Mouse (Mus musculus) forebrain, embryonic 12.5 days (tissue): Measurements from ENCODE around the gene Ncoa6. TPM values are rescaled to one million over a fixed set of nuclear protein-coding genes. Genes with fewer than 3 reads are reported as not detected.

ENCODE experiments used
- ATAC-seq: fragments of 200-750 bp; cut with Nextera tagmentation; 2 replicates; pipeline ENCODE4 v1.8.0; 2017; ENCODE audit warnings: moderate TSS enrichment; ENCODE audit not compliant: low FRiP score
- H3K27ac ChIP-seq: fragments of 300-500 bp; sonication (generic); 2 replicates; pipeline ENCODE4 v1.5.1; 2016; ENCODE audit warnings: mild to moderate bottlenecking
- H3K27me3 ChIP-seq: fragments of 300-500 bp; sonication (generic); 2 replicates; pipeline ENCODE4 v1.6.1; 2016; ENCODE audit warnings: mild to moderate bottlenecking
- H3K36me3 ChIP-seq: fragments of 300-500 bp; sonication (generic); replicated peaks from 2 replicates; pipeline ENCODE4 v1.6.1; 2016; ENCODE audit warnings: mild to moderate bottlenecking
- H3K4me1 ChIP-seq: fragments of 300-500 bp; sonication (generic); 2 replicates; pipeline ENCODE4 v1.6.1; 2016
- H3K4me2 ChIP-seq: fragments of 300-500 bp; sonication (generic); 2 replicates; pipeline ENCODE4 v1.6.1; 2016; ENCODE audit warnings: mild to moderate bottlenecking, moderate library complexity
- H3K4me3 ChIP-seq: fragments of 300-500 bp; sonication (generic); replicated peaks from 2 replicates; pipeline ENCODE4 v1.5.1; 2016; ENCODE audit warnings: mild to moderate bottlenecking
- H3K9ac ChIP-seq: fragments of 300-500 bp; sonication (generic); 2 replicates; pipeline ENCODE4 v1.6.1; 2016; ENCODE audit warnings: mild to moderate bottlenecking
- H3K9me3 ChIP-seq: fragments of 300-500 bp; sonication (generic); 2 replicates; pipeline ENCODE4 v1.6.1; 2016
- WGBS: fragments of 180-500 bp; shearing (Covaris S2); methylation state at CpG from one replicate; pipeline ENCODE4 v1.1.7; 2016; 5-methylcytosine and 5-hydroxymethylcytosine counted together
- polyA plus RNA-seq: library from polyadenylated mRNA; unstranded; fragments of >200 nt; fragmentation: Nextera tagmentation; extraction: Ambion mirVana; gene quantifications from 2 replicates; pipeline ENCODE4 v1.2.1, GENCODE M21; 2016

The Ncoa6 gene
- 37.8 and 38.3 TPM in 2 replicates for polyA plus RNA-seq

- H3K4me1 ChIP-seq = peaks cover 26% of the 10 kb centered on the region
- ATAC-seq = peak; percentile 89
- H3K4me2 ChIP-seq = peak within 1 kb of the TSS; percentile 88
- H3K9me3 ChIP-seq = no peaks in the 10 kb centered on the region
- H3K36me3 ChIP-seq = no peaks in the 10 kb centered on the region
- H3K27ac ChIP-seq = peak within 1 kb of the TSS; percentile 89
- H3K9ac ChIP-seq = peak within 1 kb of the TSS; percentile 99
- no peaks in the 10 kb centered on the region for H3K27me3 ChIP-seq
- WGBS = under 1% methylated on average over 27 of the region's 72 CpGs
- H3K4me3 ChIP-seq = peak within 1 kb of the TSS; percentile 95
These were observed at the start of gene Ncoa6 for GRCm38 (mm10) chr2:155473570-155474088. Ncoa6 (minus strand) TSS chr2:155473894.

GRCm38 (mm10) chr2:155518531-155519270 lies 45.0 kb upstream of the Ncoa6 start:
- H3K9ac ChIP-seq = peak overlapping the region; percentile 64
- H3K9me3 ChIP-seq = no peaks in the 10 kb centered on the region
- peak overlapping the region; percentile 67 for H3K4me3 ChIP-seq
- 26% methylated on average over 18 of the region's 18 CpGs for WGBS
- peaks cover 28% of the 10 kb centered on the region for H3K4me1 ChIP-seq
- peaks cover 5% of the 10 kb centered on the region; the same call in 1 of the 2 replicates for H3K27me3 ChIP-seq
- H3K4me2 ChIP-seq = peak overlapping the region; percentile 79
- H3K27ac ChIP-seq = peak overlapping the region; percentile 81
- ATAC-seq = no peak
- no peaks in the 10 kb centered on the region for H3K36me3 ChIP-seq

- H3K4me3 ChIP-seq = peak within 1 kb of the TSS; percentile 67
- peaks cover 5% of the 10 kb centered on the region; the same call in 1 of the 2 replicates for H3K27me3 ChIP-seq
- H3K9ac ChIP-seq = peak within 1 kb of the TSS; percentile 64
- 3% methylated on average over 69 of the region's 70 CpGs for WGBS
- peaks cover 37% of the 10 kb centered on the region for H3K4me1 ChIP-seq
- no peaks in the 10 kb centered on the region for H3K9me3 ChIP-seq
- H3K4me2 ChIP-seq = peak within 1 kb of the TSS; percentile 79
- ATAC-seq = peak; percentile 98
- H3K27ac ChIP-seq = peak within 1 kb of the TSS; percentile 81
- no peaks in the 10 kb centered on the region for H3K36me3 ChIP-seq
These were observed 44.0 kb upstream of the Ncoa6 start, which contains the start of the genes Acss2 and Ggt7 for GRCm38 (mm10) chr2:155517455-155518423. Acss2 (plus strand) TSS chr2:155517948. Ggt7 (minus strand) TSS chr2:155518237.

- H3K4me1 ChIP-seq = peaks cover 42% of the 10 kb centered on the region
- H3K9me3 ChIP-seq = no peaks in the 10 kb centered on the region
- H3K36me3 ChIP-seq = no peaks in the 10 kb centered on the region
- WGBS = 5% methylated on average over 1 of the region's 1 CpGs
- H3K4me2 ChIP-seq = no peak overlapping the region
- H3K4me3 ChIP-seq = no peak overlapping the region
- H3K27me3 ChIP-seq = peaks cover 5% of the 10 kb centered on the region; the same call in 1 of the 2 replicates
- ATAC-seq = no peak
- H3K9ac ChIP-seq = no peak overlapping the region; the same call in 1 of the 2 replicates
- H3K27ac ChIP-seq = no peak overlapping the region
These were observed 42.2 kb upstream of the Ncoa6 start for GRCm38 (mm10) chr2:155515941-155516340.

- no peaks in the 10 kb centered on the region for H3K36me3 ChIP-seq
- WGBS = 0% methylated on average over 23 of the region's 23 CpGs
- peak overlapping the region; percentile 83 for H3K4me2 ChIP-seq
- peaks cover 42% of the 10 kb centered on the region for H3K4me1 ChIP-seq
- no peaks in the 10 kb centered on the region for H3K9me3 ChIP-seq
- H3K27ac ChIP-seq = peak overlapping the region; percentile 44; the same call in 1 of the 2 replicates
- peak; percentile 60 for ATAC-seq
- H3K9ac ChIP-seq = peak overlapping the region; percentile 75
- peaks cover 5% of the 10 kb centered on the region; the same call in 1 of the 2 replicates for H3K27me3 ChIP-seq
- peak overlapping the region; percentile 55 for H3K4me3 ChIP-seq
These were observed 41.0 kb upstream of the Ncoa6 start for GRCm38 (mm10) chr2:155514666-155515065.

- 68% methylated on average over 5 of the region's 5 CpGs for WGBS
- Histone ChIP-seq H3K36me3 (no peaks in the 10 kb centered on the region), H3K4me2 (peak overlapping the region; percentile 83), H3K9me3 (no peaks in the 10 kb centered on the region), H3K4me3 (peak overlapping the region; percentile 55), H3K27me3 (peaks cover 5% of the 10 kb centered on the region; the same call in 1 of the 2 replicates), H3K9ac (peak overlapping the region; percentile 75; the same call in 1 of the 2 replicates), H3K4me1 (peaks cover 38% of the 10 kb centered on the region), H3K27ac (no peak overlapping the region)
- ATAC-seq = no peak
These were observed 39.8 kb upstream of the Ncoa6 start for GRCm38 (mm10) chr2:155513543-155513942.

GRCm38 (mm10) chr2:155512479-155512878 lies 38.8 kb upstream of the Ncoa6 start:
- H3K27me3 ChIP-seq = peaks cover 5% of the 10 kb centered on the region; the same call in 1 of the 2 replicates
- ATAC-seq = no peak
- no peak overlapping the region for H3K4me3 ChIP-seq
- no peak overlapping the region for H3K27ac ChIP-seq
- H3K9ac ChIP-seq = no peak overlapping the region
- H3K9me3 ChIP-seq = no peaks in the 10 kb centered on the region
- H3K4me2 ChIP-seq = no peak overlapping the region
- H3K4me1 ChIP-seq = peaks cover 41% of the 10 kb centered on the region
- H3K36me3 ChIP-seq = no peaks in the 10 kb centered on the region
- WGBS = 72% methylated on average over 4 of the region's 4 CpGs

- Histone ChIP-seq H3K27ac (no peak overlapping the region), H3K4me2 (no peak overlapping the region), H3K4me3 (no peak overlapping the region), H3K9me3 (no peaks in the 10 kb centered on the region), H3K9ac (no peak overlapping the region), H3K36me3 (peaks cover 3% of the 10 kb centered on the region; the same call in 1 of the 2 replicates), H3K4me1 (peaks cover 25% of the 10 kb centered on the region), H3K27me3 (no peaks in the 10 kb centered on the region)
- WGBS = 73% methylated on average over 10 of the region's 10 CpGs
- no peak for ATAC-seq
These were observed 34.2 kb upstream of the Ncoa6 start for GRCm38 (mm10) chr2:155507721-155508470.

- Histone ChIP-seq H3K27ac (no peak overlapping the region), H3K4me1 (peaks cover 18% of the 10 kb centered on the region), H3K27me3 (no peaks in the 10 kb centered on the region), H3K9me3 (no peaks in the 10 kb centered on the region), H3K4me3 (no peak overlapping the region), H3K4me2 (no peak overlapping the region), H3K9ac (no peak overlapping the region), H3K36me3 (peaks cover 13% of the 10 kb centered on the region)
- WGBS = 89% methylated on average over 9 of the region's 9 CpGs
- no peak for ATAC-seq
These were observed 32.1 kb upstream of the Ncoa6 start for GRCm38 (mm10) chr2:155505811-155506210.

- H3K27me3 ChIP-seq = no peaks in the 10 kb centered on the region
- 61% methylated on average over 13 of the region's 13 CpGs for WGBS
- H3K4me2 ChIP-seq = no peak overlapping the region
- H3K27ac ChIP-seq = 0 out of 2 replicates have a peak overlapping the region, but pooled peaks have one; percentile 32
- 0 out of 2 replicates have a peak overlapping the region, but pooled peaks have one; percentile 12 for H3K9ac ChIP-seq
- H3K36me3 ChIP-seq = peaks cover 13% of the 10 kb centered on the region
- H3K9me3 ChIP-seq = no peaks in the 10 kb centered on the region
- H3K4me1 ChIP-seq = peaks cover 18% of the 10 kb centered on the region
- no peak overlapping the region for H3K4me3 ChIP-seq
- no peak for ATAC-seq
These were observed 31.0 kb upstream of the Ncoa6 start for GRCm38 (mm10) chr2:155504440-155505355.
